Mouse (Mus musculus) urinary bladder, postnatal 36 days (tissue): ENCODE data around the gene Cdiptos.
A peak's percentile ranks its signal among the peaks of the same experiment; 100 is the strongest.

Experiments used
- DNase-seq, 2 experiments: peaks; one replicate each; pipeline ENCODE4 v3.0.0; 2022; ENCODE audit warnings: low spot score in 2 of 2, mixed read lengths in 1 of 2

Gene Cdiptos

GRCm38 (mm10) chr7:126928384-126929037, 47.4 kb downstream of the Cdiptos start, which contains the start of gene Kctd13:
Kctd13 (plus strand) TSS chr7:126928879.
- DNase-seq = peak; percentile 90 to 92

- no peak for DNase-seq
Measured at GRCm38 (mm10) chr7:126926299-126926698, 49.6 kb downstream of the Cdiptos start.

GRCm38 (mm10) chr7:126923999-126924398, 51.9 kb downstream of the Cdiptos start:
- no peak for DNase-seq

GRCm38 (mm10) chr7:126922624-126923060, 53.3 kb downstream of the Cdiptos start, which contains the start of gene Tmem219:
Tmem219 (minus strand) TSS chr7:126922917.
- peak in 1 of 2 experiments; percentile 62 for DNase-seq
